Mouse (Mus musculus): Measurements from ENCODE around the gene Trappc1. TPM values are rescaled to one million over a fixed set of nuclear protein-coding genes. Genes with fewer than 3 reads are reported as not detected.
"Not testable (repeated sequence)": the region's sequence is repeated elsewhere in the genome, so short reads cannot be mapped to it uniquely, and the experiment has no call there.

The Trappc1 gene
- polyA plus RNA-seq, 1 experiment from 2014 or later = 221 TPM

DNA sequence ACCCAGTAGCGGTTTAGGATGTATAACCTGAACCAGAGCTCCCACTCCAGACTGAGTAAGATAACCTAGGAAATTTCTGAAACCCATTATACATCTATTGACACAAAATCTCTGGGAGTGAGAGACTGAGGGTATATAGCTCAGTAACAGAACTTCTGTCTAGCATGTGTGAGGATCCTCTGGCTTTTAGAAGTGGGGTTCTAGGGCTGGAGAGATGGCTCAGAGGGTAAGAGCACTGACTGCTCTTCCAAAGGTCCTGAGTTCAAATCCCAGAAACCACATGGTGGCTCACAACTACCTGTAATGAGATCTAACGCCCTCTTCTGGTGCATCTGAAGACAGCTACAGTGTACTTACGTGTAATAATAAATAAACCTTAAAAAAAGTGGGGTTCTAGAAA lies 5.8 kb upstream of the Trappc1 start:
- Histone ChIP-seq H3K4me1 (replicated peaks) (peaks cover 20% of the 10 kb centered on the region), H3K36me3 (peaks cover 63% of the 10 kb centered on the region)
- not testable (repeated sequence) for H3K27ac ChIP-seq; H3K4me2 ChIP-seq (replicated peaks); ATAC-seq; H3K27me3 ChIP-seq; H3K9ac ChIP-seq (replicated peaks); H3K4me3 ChIP-seq (replicated peaks); H3K9me3 ChIP-seq
- WGBS = 87% methylated on average over 3 of the region's 3 CpGs

DNA sequence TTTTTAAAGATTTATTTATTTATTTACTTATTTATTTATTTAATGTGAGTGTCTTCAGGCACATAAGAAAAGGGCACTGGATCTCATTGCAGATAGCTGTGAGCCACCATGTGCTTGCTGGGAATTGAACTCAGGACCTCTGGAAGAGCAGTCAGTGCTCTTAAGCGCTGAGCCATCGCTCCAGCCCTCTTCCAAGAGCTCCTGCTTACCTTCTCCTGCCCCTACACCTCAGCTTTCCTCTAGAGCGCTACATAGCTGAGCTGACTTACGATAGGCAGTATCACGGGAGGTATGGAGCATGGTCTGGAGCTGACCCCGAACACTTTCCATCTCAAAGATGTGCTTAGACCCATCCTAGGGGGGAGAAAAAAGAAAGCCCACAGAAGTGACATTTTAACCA lies 2.2 kb upstream of the Trappc1 start:
- H3K4me1 ChIP-seq (replicated peaks) = peaks cover 47% of the 10 kb centered on the region
- peak overlapping the region; percentile 79 for H3K9ac ChIP-seq (replicated peaks)
- peaks cover 34% of the 10 kb centered on the region for H3K36me3 ChIP-seq
- WGBS = 88% methylated on average over 6 of the region's 6 CpGs
- H3K27me3 ChIP-seq = peaks cover under 1% of the 10 kb centered on the region
- H3K4me3 ChIP-seq (replicated peaks) = peak overlapping the region; percentile 55; the same call in 1 of the 2 replicates
- H3K9me3 ChIP-seq = no peaks in the 10 kb centered on the region
- no peak for ATAC-seq
- peak overlapping the region; percentile 70; the same call in 1 of the 2 replicates for H3K4me2 ChIP-seq (replicated peaks)
- H3K27ac ChIP-seq = no peak overlapping the region

DNA sequence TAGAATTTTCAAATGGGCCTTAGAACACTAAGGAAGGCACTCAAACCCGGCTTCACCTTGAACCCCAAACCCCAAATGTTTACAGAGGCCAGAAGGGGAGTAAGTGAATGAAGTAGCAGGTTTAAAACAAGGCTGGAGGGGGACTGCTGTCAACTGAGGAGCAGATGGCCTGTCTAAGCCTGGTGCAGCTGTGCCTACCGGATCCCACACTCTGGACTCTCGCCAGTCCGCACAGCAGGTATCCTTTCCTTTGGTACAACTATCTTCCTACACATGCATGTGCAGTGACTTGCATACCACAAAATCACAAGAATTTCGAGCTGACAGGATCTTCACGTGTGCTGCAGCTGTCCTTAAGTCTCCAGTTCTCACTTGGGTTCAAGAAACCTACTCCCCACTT lies 1.8 kb upstream of the Trappc1 start:
- Histone ChIP-seq H3K4me3 (replicated peaks) (peak overlapping the region; percentile 55), H3K27ac (no peak overlapping the region), H3K4me1 (replicated peaks) (peaks cover 51% of the 10 kb centered on the region), H3K36me3 (peaks cover 34% of the 10 kb centered on the region), H3K9me3 (no peaks in the 10 kb centered on the region), H3K9ac (replicated peaks) (peak overlapping the region; percentile 79), H3K4me2 (replicated peaks) (peak overlapping the region; percentile 70), H3K27me3 (peaks cover 5% of the 10 kb centered on the region)
- no peak for ATAC-seq
- WGBS = 69% methylated on average over 6 of the region's 6 CpGs

DNA sequence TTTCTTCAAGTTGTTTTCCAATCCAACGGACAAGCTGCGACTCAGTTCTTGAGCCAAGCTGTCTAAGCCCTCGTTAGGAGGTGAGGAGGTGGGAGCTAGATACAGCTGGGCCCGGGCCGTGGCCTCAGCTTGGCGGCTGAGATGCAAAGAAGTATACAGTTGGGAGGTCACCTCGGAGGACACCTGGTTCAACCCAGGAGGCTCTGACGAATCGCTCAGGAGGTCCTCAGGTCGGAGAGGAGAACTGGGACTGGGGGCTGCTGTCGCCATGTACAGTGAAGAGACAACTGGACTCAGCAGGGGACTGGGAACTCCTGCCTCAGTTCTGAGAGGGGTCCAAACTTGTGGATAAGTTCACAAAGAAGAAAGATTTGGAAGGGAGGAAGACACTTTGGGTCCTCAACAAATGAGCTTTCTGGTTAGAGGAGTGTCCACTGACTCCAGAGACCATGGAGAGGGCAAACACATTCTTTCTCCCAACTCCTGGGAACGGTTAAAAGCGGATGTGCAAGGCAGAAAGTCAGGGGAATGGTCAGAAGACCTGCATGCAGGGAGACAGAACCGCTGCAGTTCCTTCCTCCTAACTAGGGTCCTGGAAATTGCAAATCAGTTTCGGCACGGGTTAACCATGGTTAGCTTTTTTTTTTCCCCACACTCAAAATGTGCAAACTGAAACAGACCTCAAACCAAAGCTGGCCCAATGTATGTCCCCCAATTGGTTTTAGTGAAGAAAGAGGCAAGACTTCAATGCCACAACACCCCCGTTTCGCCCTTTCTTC lies 898 bp upstream of the Trappc1 start:
- Histone ChIP-seq H3K4me3 (replicated peaks) (peak overlapping the region; percentile 55), H3K4me2 (replicated peaks) (peak overlapping the region; percentile 70), H3K27me3 (peaks cover 14% of the 10 kb centered on the region), H3K9me3 (no peaks in the 10 kb centered on the region), H3K4me1 (replicated peaks) (peaks cover 54% of the 10 kb centered on the region), H3K27ac (peak overlapping the region; percentile 82), H3K9ac (replicated peaks) (peak overlapping the region; percentile 79), H3K36me3 (peaks cover 26% of the 10 kb centered on the region)
- no peak for ATAC-seq
- 22% methylated on average over 18 of the region's 18 CpGs for WGBS

DNA sequence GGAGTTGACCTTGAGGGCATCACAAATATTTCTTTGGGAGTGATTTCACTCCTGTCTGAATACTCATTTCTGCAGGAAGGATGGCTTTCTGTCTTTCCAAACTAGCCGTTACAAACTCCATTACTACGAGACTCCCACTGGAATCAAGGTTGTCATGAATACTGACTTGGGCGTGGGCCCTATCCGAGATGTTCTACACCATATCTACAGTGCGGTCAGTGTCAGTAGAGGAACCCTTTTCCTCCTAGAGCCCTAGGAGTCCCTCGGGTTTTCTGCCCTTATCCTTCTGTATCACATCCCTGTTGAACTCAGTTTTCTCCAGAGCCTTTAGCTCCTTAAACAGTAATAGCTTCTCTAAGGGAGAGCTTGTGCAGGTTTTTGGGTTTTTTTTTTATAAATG lies 969 bp downstream of the Trappc1 start:
- peak overlapping the region; percentile 70 for H3K4me2 ChIP-seq (replicated peaks)
- H3K9ac ChIP-seq (replicated peaks) = peak overlapping the region; percentile 77; the same call in 1 of the 2 replicates
- no peaks in the 10 kb centered on the region for H3K9me3 ChIP-seq
- peaks cover 7% of the 10 kb centered on the region for H3K36me3 ChIP-seq
- H3K4me1 ChIP-seq (replicated peaks) = peaks cover 54% of the 10 kb centered on the region
- H3K4me3 ChIP-seq (replicated peaks) = peak overlapping the region; percentile 55
- no peak for ATAC-seq
- H3K27me3 ChIP-seq = peaks cover 29% of the 10 kb centered on the region
- 84% methylated on average over 6 of the region's 6 CpGs for WGBS
- H3K27ac ChIP-seq = no peak overlapping the region

DNA sequence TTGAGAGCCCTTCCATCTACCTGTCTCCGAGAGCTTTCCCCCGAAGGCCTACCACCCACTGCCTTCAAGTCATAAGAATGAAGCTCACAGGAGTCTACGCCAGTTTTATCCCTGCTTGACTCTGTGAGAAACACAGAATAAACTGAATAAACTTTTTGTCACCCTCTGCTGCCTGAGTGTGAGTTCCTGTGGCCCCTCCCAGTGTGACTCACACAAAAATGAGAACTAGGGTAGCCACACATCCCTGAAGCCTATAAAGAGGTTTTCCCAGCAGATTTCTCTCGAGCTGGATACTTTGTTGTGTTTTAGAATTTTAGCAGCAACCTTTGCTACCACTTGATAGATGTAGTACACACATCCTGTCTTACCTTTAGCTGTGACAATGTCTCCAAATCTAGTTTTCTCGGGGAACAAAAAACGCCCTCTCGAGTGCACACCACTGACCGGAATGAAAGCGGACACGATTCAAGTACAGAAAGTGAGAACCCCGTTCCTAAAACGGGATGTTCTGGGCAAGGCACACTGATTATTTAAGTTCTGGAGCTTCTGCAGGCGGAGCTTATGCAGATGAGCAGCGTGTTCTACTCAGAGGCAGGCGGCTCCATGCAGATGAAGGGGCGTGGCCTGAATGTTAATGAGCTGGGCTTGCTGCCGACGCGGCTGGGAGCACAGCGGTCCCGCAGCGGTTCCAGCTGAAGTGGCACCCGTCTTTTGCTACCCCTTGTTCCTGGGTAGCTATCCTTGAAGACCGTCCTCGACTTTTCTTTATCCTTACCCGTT lies 2.0 kb downstream of the Trappc1 start, which contains the start of gene Kcnab3:
TSS of gene Kcnab3 (plus strand) at position 631 of the 780 bp plus-strand sequence.
- peaks cover 54% of the 10 kb centered on the region for H3K4me1 ChIP-seq (replicated peaks)
- no peaks in the 10 kb centered on the region for H3K36me3 ChIP-seq
- no peaks in the 10 kb centered on the region for H3K9me3 ChIP-seq
- H3K4me2 ChIP-seq (replicated peaks) = peak within 1 kb of the TSS; percentile 93
- ATAC-seq = peak; percentile 27
- H3K27me3 ChIP-seq = peaks cover 33% of the 10 kb centered on the region
- H3K4me3 ChIP-seq (replicated peaks) = peak within 1 kb of the TSS; percentile 55
- peak within 1 kb of the TSS; percentile 75 for H3K9ac ChIP-seq (replicated peaks)
- H3K27ac ChIP-seq = peak within 1 kb of the TSS; percentile 20; the same call in 1 of the 2 replicates
- WGBS = 12% methylated on average over 26 of the region's 26 CpGs

DNA sequence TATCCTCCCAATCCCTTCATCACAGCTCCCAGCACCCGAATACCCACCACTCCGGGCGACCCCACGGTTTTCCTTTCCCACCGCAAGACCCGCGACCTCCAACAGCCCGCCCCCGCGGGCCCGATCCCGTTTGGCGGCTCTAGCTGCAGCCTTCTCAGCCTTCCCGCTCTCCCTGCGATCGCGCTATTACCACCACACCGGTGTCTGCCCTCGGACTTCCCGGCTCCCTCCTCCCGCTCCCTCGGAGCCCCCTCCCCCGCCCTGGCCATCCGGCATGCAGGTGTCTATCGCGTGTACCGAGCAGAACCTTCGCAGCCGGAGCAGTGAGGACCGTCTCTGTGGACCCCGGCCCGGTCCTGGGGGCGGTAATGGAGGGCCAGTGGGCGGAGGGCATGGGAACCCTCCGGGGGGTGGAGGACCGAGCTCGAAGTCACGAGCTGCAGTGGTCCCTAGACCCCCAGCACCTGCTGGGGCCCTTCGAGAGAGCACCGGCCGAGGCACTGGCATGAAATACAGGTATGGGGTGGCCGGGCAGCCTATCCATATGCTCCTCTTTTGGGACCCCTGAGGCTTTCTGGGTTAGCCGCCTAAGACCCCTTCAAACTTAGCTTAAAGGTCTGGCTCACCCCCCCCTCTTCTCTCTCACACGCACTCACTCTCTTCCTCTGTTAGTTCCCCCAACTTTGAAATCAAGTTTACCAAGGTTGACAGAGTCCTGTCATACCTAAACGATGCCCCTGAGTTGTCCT lies 2.8 kb downstream of the Trappc1 start:
- Histone ChIP-seq H3K27me3 (peaks cover 33% of the 10 kb centered on the region), H3K4me1 (replicated peaks) (peaks cover 54% of the 10 kb centered on the region), H3K9ac (replicated peaks) (peak overlapping the region; percentile 75), H3K36me3 (no peaks in the 10 kb centered on the region), H3K4me2 (replicated peaks) (peak overlapping the region; percentile 93), H3K9me3 (no peaks in the 10 kb centered on the region), H3K4me3 (replicated peaks) (peak overlapping the region; percentile 51), H3K27ac (peak overlapping the region; percentile 20; the same call in 1 of the 2 replicates)
- ATAC-seq = peak; percentile 31
- under 1% methylated on average over 45 of the region's 45 CpGs for WGBS

DNA sequence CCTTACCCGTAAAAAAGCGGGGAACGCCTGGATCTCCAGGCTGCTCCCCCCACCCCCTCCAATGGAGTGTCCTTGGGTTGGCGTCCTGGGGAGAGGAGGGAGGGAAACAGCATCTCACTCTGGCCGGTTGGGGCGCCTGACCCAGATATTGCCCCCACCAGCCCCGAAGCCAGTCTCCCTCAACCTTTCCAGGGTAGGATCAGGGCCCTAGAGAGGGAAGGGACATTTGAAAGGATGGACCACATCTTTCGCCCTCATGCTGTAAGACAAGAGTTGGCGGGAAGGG lies 3.3 kb downstream of the Trappc1 start:
- Histone ChIP-seq H3K27me3 (peaks cover 33% of the 10 kb centered on the region), H3K9me3 (no peaks in the 10 kb centered on the region), H3K27ac (no peak overlapping the region), H3K36me3 (no peaks in the 10 kb centered on the region), H3K9ac (replicated peaks) (no peak overlapping the region; the same call in 1 of the 2 replicates), H3K4me3 (replicated peaks) (peak overlapping the region; percentile 51), H3K4me1 (replicated peaks) (peaks cover 51% of the 10 kb centered on the region), H3K4me2 (replicated peaks) (peak overlapping the region; percentile 93)
- 13% methylated on average over 9 of the region's 9 CpGs for WGBS
- ATAC-seq = no peak

DNA sequence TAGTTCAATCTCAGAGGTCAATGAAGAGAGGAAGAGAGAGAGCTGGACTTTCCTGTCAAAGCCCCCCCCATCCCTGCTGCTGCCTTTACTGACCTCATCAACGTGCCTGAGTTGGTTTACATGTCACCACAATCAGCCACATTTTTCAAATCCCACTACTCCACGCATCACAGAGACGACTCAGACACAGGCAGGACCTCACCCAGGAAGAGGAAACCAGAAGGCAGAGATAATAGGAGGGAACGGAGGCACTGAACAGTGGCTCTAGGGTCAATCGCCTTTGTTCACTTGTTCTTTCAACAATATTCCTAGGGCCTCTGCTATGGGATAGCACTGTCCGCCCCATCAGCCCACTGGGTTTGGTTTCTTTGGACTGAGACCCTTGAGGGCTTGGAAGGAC lies 3.9 kb downstream of the Trappc1 start:
- 65% methylated on average over 6 of the region's 6 CpGs for WGBS
- Histone ChIP-seq H3K36me3 (no peaks in the 10 kb centered on the region), H3K9ac (replicated peaks) (no peak overlapping the region), H3K9me3 (no peaks in the 10 kb centered on the region), H3K4me3 (replicated peaks) (no peak overlapping the region), H3K27ac (no peak overlapping the region), H3K4me2 (replicated peaks) (no peak overlapping the region), H3K4me1 (replicated peaks) (peaks cover 51% of the 10 kb centered on the region), H3K27me3 (peaks cover 33% of the 10 kb centered on the region)
- ATAC-seq = no peak

DNA sequence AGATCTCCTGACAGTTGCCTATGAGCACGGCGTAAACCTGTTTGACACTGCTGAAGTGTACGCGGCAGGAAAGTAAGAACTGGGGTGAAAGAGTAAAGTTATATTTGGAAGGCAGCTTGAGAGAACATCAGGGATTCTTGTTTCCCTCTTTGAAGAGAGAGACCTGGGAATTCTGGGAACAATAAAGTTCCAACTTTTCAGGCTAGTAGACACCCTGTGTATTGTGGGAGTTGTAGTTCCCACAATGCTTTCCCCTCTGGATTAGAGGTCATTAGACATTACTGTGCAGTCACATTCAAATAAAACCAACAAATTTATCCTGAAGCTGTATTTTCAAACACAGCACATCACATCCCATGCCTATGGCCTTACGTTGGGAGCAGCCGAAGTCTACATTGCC lies 4.7 kb downstream of the Trappc1 start:
- 96% methylated on average over 6 of the region's 6 CpGs for WGBS
- H3K36me3 ChIP-seq = no peaks in the 10 kb centered on the region
- H3K4me2 ChIP-seq (replicated peaks) = no peak overlapping the region
- no peaks in the 10 kb centered on the region for H3K9me3 ChIP-seq
- peaks cover 49% of the 10 kb centered on the region for H3K4me1 ChIP-seq (replicated peaks)
- no peak overlapping the region for H3K9ac ChIP-seq (replicated peaks)
- no peak overlapping the region for H3K27ac ChIP-seq
- peaks cover 33% of the 10 kb centered on the region for H3K27me3 ChIP-seq
- ATAC-seq = no peak
- no peak overlapping the region for H3K4me3 ChIP-seq (replicated peaks)

DNA sequence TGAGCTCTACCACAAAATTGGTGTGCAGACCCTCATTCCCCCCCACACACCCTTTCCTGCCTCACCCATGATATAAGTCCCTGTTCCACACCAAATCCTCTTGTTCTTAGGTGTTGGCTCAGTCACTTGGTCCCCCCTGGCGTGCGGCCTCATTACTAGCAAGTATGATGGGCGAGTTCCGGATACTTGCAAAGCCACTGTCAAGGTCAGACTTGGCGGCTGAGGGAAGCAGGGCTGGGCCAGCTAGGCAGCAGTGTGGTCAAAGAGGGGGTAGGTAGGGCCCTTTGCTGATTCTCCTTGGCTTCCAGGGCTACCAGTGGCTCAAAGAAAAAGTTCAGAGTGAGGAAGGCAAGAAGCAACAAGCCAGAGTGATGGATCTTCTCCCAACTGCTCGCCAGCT lies 7.4 kb downstream of the Trappc1 start:
- peak overlapping the region; percentile 71; the same call in 1 of the 2 replicates for H3K9ac ChIP-seq (replicated peaks)
- no peaks in the 10 kb centered on the region for H3K9me3 ChIP-seq
- ATAC-seq = no peak
- 0 out of 2 replicates have a peak overlapping the region, but pooled peaks have one; percentile 44 for H3K27ac ChIP-seq
- H3K27me3 ChIP-seq = peaks cover 33% of the 10 kb centered on the region
- H3K4me3 ChIP-seq (replicated peaks) = peak overlapping the region; percentile 41
- H3K36me3 ChIP-seq = no peaks in the 10 kb centered on the region
- peaks cover 29% of the 10 kb centered on the region for H3K4me1 ChIP-seq (replicated peaks)
- WGBS = 94% methylated on average over 6 of the region's 6 CpGs
- peak overlapping the region; percentile 66 for H3K4me2 ChIP-seq (replicated peaks)
